Mouse (Mus musculus): Measurements from ENCODE around the gene Pskh1.

The Pskh1 gene

DNA sequence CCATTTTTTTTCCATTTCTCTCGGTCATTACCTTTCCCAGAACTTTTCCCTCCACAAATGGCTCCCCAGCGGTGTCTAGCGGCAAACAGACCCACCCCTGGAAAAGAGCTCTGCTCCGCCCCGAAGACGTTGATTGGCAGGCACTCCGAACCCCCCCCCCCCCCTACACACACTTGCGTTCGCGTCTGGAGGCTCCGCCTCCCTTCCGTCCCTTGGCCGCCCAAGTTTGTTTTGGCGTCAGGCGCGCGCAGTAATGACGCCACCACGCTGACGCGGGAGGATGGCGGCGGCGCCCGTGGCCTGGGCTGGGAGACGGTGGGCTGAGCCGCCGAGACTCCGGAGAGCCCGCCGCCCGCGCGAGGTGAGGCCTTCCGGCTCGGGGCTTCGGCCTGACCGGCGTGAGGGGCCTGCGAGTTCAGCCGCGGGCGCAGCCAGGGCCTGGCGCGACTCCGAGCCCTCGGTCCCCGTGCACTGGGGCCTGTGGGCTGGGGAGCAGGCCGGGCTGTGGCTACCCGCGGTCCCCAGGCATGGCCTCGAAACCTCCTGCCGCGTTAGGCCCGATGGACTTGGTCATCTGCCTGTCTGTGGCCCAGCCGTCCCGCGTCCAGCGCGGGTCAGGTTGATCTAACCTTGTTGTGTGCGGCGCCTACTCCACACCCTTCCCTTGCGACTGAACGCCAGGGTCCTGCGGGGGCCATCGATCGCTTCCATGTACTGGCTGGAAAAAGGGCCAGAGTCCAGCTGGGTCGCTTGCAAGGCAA, at the start of gene Pskh1:
Gene Pskh1, plus strand, starts transcription at position 262 of the 761 bp plus-strand sequence.
- CTCF ChIA-PET: interaction anchor here (0.6 to 0.9 kb wide), 3 partner anchors 30 to 285 kb away, joined by 3 read pairs; partner anchors contain the start of gene Ddx28

DNA sequence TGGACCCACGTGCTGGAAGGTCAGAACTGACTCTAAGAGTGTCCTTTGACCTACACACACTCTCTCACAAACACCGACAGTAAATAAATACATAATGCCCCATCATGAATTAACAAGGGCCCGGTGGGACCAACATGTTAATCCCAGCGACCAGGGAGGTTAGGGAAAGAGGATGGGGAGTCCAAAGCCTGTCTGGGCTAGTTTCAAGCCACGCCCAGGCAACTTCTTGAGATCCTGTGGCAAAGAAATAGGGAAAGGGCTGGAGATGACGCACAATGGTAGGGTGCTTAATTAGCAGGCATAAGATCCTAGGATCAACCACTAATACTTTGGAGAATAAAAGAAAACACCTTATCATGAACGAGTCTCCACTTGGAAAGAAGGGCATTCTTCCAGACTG, 49.6 kb upstream of the Pskh1 start:
- CTCF ChIA-PET: interaction anchor here (0.6 to 0.7 kb wide), 3 partner anchors 88 to 270 kb away, joined by 7 to 14 read pairs (median 10); no protein-coding TSS in a partner anchor

DNA sequence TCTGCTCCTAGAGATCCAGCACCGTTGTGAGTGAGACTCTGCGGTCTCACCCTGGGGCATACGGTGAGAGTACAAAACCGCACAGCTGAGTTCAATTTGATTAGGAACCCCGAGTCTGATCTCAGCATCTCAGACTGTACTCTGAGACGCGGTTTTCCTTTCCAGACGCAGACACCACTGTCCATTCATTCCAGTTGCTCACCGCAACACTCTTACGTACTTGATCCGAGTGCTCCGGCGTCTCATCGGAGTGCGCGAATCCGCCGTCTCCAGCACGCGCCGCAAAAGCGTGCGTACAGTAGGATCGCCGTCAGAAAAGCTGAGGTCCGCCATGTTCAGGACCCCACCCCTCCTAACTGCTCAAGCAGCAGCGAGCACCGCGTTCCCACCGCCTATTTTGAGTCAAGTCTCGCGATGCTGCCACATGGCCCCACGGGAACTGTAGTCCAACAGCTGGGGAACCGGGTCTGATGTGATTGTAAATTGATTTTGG, 48.5 kb upstream of the Pskh1 start:
- CTCF ChIA-PET: no interaction called here

DNA sequence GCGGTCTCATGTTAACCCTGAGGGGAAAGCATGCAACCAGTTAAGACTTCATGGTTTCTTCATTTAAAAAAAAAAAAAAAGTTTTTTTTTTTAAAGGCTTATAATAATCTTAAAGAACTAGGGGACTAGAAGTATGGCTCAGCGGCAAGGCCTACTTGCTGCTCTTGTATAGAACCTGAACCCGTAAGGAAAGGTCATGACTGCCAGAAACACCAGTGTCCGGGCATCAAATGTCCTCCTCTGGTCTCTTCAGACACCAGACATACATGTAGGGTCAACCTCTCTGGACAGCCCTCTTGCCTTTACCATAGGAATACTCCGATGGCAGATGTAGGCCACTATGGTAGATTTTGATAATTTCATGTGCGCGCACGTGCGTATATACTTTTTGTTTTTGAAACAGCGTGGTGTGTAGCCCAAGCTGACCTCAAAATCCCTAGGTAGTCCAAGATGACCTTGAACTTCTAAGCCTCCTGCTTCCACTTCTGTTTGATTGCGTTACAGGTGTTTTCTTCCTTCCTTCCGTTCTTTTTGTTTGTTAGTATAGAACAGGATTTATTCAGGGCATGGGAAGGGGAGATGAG, 48.0 kb upstream of the Pskh1 start:
- CTCF ChIA-PET: no interaction called here

DNA sequence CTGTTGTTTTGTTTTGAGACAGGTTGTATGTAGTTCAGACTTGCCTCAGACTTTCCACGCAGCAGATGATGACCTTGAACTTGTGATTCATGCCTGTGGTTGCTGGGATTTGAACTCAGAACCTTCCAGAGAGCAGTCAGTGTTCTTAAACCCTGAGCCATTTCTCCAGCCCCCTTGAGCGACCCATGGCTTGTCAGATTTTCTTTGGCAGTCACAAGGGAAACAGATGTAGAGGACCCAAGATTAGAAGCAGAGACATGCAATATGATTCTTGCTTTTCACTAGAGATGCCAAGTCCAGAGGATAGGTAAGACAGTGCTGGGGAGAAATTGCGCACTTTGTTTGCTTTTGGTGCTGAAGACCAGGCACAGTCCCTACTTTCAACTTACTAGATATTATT, 47.1 kb upstream of the Pskh1 start, which contains the start of gene Cenpt:
Gene Cenpt, minus strand, starts transcription at position 101 of the 400 bp plus-strand sequence.
- CTCF ChIA-PET: no interaction called here

DNA sequence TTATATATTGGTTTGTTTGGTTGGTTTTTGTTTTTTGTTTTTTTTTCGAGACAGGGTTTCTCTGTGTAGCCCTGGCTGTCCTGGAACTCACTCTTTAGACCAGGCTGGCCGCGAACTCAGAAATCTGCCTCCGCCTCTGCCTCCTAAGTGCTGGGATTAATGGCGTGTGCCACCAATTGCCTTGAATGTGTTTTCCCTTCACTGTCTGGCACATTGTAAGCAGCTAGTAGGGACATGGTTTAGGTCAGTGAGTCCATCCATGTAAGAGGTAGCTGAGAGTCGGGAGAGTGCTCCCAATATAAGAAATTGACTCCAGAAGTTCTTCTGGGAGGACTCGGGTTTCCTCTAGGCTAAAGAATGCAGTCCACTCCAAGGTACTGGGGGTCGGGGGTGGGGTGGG, 45.9 kb upstream of the Pskh1 start:
- CTCF ChIA-PET: interaction anchor here (0.6 to 0.7 kb wide), 4 partner anchors 19 to 223 kb away, joined by 3 to 16 read pairs (median 6); no protein-coding TSS in a partner anchor

DNA sequence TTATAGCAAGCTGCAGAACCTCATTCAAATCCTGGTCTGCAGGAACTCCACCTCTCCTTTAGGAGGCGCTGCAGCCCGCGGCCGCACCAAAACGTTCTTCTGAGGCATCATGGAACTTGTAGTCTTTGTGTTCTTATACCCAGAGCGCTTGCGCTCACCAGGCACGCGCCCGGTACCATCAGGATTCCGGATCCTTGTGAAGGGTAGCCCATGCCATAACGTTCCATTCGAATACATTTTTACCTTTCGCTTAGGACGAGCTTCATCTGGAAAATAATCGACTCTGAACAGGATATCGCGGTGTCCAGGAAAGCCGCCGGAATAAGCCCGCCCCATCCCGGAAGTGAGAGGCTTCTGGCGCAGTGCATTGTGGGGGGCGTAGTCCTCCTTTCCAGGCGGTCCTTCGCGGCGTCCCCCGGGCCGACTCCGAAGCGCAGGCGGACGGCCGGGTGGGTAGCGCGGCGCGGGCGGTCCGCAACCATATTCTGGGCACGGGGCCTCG, 45.5 kb upstream of the Pskh1 start, which contains the start of gene Thap11:
Gene Thap11, plus strand, starts transcription at position 418 of the 502 bp plus-strand sequence.
- CTCF ChIA-PET: interaction anchor here (0.6 to 0.7 kb wide), 4 partner anchors 19 to 223 kb away, joined by 3 to 16 read pairs (median 6); no protein-coding TSS in a partner anchor

DNA sequence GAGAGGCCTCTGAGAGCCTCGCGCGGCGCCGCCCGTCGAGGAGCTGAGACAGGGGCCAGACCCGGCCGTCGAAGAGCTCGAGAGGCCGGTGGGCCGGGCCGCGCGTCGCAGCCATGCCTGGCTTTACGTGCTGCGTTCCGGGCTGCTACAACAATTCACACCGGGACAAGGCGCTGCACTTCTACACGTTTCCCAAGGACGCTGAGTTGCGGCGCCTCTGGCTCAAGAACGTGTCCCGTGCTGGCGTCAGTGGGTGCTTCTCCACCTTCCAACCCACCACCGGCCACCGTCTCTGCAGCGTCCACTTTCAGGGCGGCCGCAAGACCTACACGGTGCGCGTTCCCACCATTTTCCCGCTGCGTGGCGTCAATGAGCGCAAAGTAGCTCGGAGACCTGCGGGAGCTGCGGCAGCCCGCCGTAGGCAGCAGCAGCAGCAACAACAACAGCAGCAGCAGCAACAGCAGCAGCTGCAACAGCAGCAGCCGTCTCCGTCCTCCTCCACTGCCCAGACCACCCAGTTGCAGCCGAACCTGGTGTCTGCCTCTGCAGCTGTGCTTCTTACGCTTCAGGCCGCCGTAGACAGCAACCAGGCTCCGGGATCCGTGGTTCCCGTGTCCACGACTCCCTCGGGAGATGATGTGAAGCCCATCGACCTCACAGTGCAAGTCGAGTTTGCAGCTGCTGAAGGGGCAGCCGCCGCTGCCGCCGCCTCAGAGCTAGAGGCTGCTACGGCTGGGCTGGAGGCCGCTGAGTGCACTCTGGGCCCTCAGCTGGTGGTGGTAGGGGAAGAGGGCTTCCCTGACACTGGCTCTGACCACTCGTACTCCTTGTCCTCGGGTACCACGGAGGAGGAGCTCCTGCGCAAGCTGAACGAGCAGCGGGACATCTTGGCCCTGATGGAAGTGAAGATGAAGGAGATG, 44.7 kb upstream of the Pskh1 start:
- CTCF ChIA-PET: no interaction called here

DNA sequence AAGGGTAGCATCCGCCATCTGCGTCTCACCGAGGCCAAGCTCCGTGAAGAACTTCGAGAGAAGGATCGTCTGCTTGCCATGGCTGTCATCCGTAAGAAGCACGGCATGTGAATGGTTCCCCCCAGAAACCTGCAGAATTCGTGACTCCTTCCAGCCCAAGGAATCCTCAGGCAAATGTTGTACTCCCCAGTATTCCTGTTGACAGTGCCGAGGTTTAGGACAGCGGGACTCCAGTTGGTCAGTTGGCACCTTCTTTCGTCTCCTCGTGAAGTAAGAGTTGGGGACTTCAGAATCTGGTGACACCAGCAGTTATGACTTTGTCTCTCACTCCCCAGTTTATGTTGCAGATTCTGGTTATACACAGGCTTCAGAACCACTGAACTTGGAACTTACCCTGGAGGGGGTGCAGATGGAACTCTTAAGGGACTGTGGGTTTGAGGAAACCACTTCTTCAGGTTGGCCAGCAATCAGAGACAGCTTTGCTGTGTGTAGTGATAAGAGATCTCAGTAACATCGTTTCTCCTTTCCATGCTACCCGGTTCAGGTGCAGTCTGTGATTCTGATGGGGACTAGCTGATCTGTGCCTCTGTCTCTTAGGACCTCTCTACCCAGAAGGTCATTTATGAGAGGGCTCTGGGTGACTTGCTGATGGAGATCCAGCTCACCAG, 43.9 kb upstream of the Pskh1 start:
- CTCF ChIA-PET: no interaction called here

DNA sequence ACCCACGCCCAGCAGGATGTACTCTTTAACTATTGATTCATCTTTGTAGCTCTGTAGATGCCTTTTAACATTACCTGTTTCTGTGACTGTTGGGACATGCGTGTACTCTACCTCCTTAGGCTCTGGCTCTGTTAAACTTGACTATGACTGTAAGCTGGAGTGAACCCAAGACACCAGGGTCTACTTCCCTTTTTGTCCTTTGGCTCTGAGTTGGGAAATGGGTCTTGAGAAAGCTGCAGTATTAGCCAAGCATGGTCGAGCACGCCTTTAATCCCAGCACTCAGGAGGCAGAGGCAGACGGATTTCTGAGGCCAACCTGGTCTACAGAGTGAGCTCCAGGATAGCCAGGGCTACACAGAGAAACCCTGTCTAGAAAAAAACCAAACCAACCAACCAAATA, 41.7 kb upstream of the Pskh1 start:
- CTCF ChIA-PET: no interaction called here

DNA sequence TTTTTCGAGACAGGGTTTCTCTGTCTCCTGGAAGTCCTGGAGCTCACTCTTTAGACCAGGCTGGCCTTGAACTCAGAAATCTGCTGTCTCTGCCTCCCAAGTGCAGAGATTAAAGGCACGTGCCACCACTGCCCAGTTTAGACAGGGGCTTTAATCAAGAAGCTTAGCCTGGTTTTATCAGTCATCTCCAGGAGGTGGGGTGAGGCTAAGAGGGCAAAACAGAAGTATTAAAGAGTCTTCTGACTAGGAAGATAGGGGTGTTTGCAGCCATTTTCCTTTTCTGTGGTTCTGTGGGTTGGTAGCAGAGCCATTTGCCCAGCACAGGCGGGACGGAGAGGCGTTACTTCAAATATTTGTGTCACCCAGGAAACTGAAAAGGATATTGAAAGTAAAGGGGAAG, 40.9 kb upstream of the Pskh1 start:
- CTCF ChIA-PET: no interaction called here

DNA sequence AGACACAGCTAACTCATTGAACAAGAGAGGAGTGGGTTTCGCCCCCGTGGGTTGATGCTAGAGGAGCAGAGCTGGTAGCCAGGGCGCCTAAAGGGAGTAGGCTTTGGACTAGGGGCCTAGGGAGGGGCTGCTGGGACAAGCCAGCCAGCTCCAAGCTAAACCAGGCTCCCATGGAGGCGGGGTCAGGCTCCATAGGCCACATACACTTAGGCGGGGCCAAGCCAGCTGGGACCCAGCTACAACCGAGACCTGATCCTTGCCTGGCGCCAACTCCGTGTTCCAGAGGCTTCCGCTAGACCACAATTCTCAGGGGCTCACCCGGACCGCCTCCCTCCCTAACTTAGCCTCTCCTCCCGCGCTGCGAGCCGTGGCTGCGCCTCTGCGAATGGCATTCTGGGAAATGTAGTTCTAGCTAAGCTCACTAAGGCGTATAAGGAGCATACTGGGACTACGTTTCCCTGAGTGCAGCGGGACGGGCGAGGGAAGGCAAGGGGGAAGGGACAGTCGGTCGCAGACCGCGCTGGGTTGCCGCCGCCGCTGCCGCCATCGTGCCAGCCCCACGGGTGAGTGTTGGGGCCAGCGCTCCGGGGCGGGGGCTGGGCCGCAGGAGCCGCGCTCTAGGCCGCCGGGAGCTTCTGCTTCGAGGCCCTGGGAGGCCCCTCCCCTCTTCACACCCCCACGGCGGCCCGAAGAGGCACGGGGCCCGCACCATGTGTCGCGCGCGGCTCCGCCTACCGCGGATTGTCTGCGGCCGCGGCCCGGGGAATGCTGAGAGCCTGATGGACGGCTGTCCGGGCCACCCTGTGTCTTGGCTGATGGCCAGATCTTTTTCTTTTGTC, 39.9 kb upstream of the Pskh1 start, which contains the start of gene Nutf2:
Gene Nutf2, plus strand, starts transcription at position 438 of the 839 bp plus-strand sequence.
- CTCF ChIA-PET: interaction anchor here (1.3 kb wide), 1 partner anchor 26 kb away, joined by 6 read pairs; no protein-coding TSS in a partner anchor

DNA sequence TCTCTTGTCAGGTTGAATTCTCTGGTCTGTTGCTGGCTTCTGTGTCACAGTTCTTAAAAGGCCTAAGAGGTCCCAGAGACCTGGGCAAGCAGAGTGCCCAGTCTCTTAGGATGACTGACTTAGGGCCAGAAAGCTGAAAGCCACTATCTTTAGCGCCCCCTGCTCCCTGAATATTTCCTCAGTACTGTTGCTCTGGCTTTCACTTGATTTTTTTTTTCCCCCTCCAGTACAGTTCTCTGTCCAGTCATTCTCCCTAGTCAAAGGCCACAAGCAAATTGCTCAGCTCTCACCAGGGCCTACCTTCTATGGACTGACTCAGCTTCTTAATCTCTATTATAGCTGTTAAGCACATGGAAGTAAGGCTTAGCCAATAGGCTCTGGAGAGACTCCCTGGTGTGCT, 38.3 kb upstream of the Pskh1 start:
- CTCF ChIA-PET: no interaction called here

DNA sequence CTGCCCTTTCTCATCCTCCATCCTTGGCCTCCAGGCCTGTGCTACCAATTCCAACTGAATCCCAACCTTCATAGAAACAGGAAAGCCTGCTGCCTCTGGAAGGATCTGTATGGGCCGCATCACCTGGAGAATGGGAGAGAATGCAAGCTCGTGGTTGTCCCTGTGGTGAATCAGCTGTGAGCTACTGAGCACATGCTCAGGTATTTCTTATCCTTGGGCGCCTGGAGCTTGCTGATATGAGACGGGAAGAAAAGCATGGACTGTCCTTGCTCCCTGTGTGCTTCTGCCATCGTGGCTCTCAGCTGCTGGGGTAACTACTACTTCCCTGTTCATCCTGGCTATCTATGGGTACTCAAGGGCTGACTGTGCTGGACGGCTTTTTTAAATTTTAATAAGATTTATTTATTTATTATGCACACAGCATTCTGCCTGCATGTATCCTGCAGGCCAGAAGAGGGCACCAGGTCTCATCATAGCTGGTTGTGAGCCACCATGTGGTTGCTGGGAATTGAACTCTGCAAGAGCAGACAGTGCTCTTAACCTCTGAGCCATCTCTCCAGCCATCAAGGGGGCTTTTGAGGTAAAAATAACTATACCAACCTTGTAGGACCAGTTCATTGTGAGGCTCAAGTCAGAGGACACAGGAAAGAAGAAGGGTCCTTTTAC, 33.7 kb upstream of the Pskh1 start:
- CTCF ChIA-PET: no interaction called here

DNA sequence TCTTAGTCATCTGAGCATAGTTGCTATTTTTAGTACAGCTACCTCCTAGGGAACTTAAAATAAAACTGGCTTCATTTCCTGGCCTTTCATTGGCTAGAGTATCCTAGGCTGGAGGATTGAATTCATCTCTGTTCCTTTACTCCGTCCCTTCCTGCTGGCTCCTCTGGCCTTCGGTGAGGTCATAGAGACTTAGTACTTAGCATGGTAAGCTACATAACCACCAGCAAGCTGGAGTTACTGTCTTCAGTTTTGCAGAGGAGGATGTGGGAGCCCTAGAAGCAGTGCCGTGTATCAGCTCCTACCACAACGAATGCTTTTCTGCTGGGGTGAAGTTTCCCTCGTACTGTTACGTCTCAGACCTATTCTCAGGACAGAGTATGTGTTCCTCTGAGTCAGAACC, 25.9 kb upstream of the Pskh1 start:
- CTCF ChIA-PET: no interaction called here

DNA sequence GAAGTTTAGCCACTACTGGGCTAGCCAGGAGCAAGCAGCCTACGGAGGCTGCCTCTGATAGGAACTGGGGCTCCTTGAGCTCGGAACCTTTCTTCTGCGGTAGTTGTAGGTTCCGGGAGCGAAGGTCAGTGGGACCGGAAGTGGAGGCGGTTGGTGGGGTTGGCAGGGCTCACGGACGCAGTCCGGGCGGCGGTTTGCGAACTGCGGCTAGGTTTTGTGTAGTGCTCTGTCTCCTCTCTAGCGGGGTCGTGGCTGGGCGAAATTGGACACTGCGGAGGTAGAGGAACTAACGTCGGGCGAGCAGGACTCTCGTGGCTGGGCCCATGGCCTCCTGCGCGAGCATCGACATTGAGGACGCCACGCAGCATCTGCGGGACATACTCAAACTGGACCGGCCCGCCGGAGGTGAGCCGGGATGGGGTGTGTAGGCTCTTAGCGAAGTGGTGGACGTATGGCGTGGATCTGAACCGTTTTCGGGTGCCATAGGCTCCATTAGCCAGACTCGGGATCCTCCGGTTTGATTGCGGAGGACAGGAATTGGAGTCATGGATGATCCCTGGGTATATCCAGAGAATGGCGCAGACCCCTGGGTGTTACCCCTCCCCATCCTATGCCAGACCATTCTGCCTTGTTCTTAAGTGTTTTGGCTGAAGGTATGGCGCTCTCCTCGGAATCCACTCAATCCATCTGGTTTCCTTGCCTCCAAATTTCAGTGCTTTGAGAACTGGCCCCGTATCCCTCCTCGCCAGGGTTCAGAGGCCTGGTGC, 19.3 kb upstream of the Pskh1 start, which contains the start of gene Edc4:
Gene Edc4, plus strand, starts transcription at position 128 of the 767 bp plus-strand sequence.
- CTCF ChIA-PET: no interaction called here

DNA sequence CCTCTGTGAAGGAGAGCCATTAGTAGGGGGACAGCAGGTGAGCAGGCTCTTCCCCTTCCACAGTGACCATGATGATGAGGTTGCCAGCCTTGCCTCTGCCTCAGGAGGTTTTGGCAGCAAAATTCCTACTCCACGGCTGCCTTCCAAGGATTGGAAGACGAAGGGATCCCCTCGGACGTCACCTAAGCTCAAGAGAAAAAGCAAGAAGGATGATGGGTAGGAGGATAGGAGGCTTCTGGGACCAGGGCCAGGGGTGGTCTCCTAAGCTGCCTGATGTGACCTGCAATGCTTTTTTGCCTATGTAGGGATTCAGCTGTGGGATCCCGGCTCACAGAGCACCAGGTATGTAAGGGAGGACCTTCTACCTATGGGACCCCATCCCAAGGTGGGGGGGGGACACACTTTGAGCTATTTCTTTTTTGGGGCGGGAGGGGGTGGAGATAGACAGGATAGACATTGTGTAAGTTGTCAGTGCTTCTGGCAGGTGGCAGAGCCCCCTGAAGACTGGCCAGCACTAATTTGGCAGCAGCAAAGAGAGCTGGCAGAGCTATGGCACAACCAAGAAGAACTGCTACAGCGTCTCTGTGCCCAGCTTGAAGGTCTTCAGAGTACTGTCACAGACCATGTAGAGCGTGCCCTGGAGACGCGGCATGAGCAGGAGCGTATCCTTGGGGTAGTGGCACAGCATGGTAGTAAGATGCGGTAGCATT, 10.3 kb upstream of the Pskh1 start:
- CTCF ChIA-PET: no interaction called here

DNA sequence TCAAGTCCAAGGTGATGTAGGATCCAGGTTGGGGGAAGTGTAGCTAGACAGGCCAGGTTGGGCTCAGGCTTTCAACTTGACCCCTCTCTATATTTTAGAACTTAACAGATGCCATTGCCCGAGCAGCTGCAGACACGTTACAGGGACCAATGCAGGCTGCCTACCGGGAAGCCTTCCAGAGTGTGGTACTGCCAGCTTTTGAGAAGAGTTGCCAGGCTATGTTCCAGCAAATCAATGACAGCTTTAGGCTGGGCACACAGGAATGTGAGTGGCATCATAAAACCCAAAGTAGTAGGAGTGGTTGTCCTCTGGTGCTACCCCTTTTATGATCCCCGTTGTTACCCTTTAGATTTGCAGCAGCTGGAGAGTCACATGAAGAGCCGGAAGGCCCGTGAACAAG, 9.4 kb upstream of the Pskh1 start:
- CTCF ChIA-PET: interaction anchor here (0.6 kb wide), 1 partner anchor 19 kb away, joined by 3 read pairs; no protein-coding TSS in a partner anchor

Data from spleen, embryonic (tissue).